Mouse (Mus musculus) spleen, adult 2 months (tissue): ENCODE measurements at regions not wholly inside any gene's neighbourhood (a gene's known extent, or its start where the extent isn't known, plus 50 kb on each side); places are given as distances from the start of the nearest gene placed in this dataset.

ENCODE experiments used
- DNase-seq, 2 experiments: peaks; one replicate each; pipeline versions ENCODE4 v3.0.0 to v3.0.0-alpha.2; 2012 to 2021; ENCODE audit warnings: low spot score in 2 of 2, low read depth in 1 of 2
- H3K27ac ChIP-seq: fragments of 200-500 bp; 2 replicates; pipeline ENCODE4 v1.5.1; 2012; ENCODE audit warnings: low read length, inconsistent platforms; ENCODE audit not compliant: insufficient read depth
- H3K27me3 ChIP-seq: fragments of 200-500 bp; 2 replicates; pipeline ENCODE4 v1.6.1; 2012; ENCODE audit warnings: mild to moderate bottlenecking, moderate library complexity, low read length, inconsistent platforms; ENCODE audit not compliant: control insufficient read depth, insufficient read depth
- H3K36me3 ChIP-seq: fragments of 200-500 bp; 2 replicates; pipeline ENCODE4 v1.6.1; 2012; ENCODE audit warnings: mild to moderate bottlenecking, low read length, inconsistent platforms; ENCODE audit not compliant: control insufficient read depth, insufficient read depth
- H3K4me1 ChIP-seq: fragments of 200-500 bp; 2 replicates; pipeline ENCODE4 v1.6.1; 2011; ENCODE audit warnings: inconsistent platforms; ENCODE audit not compliant: control insufficient read depth, insufficient read depth, insufficient read length
- H3K4me3 ChIP-seq: fragments of 200-500 bp; 2 replicates; pipeline ENCODE4 v1.5.1; 2011; ENCODE audit warnings: mild to moderate bottlenecking, inconsistent platforms; ENCODE audit not compliant: insufficient read depth, insufficient read length; ENCODE audit errors: extremely low read depth
- CTCF ChIP-seq: fragments of 200-500 bp; IDR thresholded peaks from 2 replicates; pipeline ENCODE4 v1.5.1; 2011; ENCODE audit warnings: mild to moderate bottlenecking, inconsistent platforms; ENCODE audit not compliant: insufficient read depth, insufficient read length, insufficient replicate concordance; ENCODE audit errors: extremely low read depth
- POLR2A ChIP-seq: fragments of 200-500 bp; IDR thresholded peaks from 2 replicates; pipeline ENCODE4 v1.6.1; 2011; ENCODE audit warnings: low read depth, low read length, inconsistent platforms
- WGBS: fragments of 180-500 bp; shearing (Covaris S2); methylation state at CpG from one replicate; pipeline ENCODE4 v1.1.7; 2018; 5-methylcytosine and 5-hydroxymethylcytosine counted together

- no peak overlapping the region for H3K27ac ChIP-seq
- DNase-seq: no peak
- 77% methylated on average over 6 of the region's 6 CpGs for WGBS
- H3K4me1 ChIP-seq: no peaks in the 10 kb centered on the region
- H3K4me3 ChIP-seq: no peak overlapping the region
- no peak for TF ChIP-seq POLR2A
- no peak for TF ChIP-seq CTCF
- H3K36me3 ChIP-seq: no peaks in the 10 kb centered on the region
- H3K27me3 ChIP-seq: no peaks in the 10 kb centered on the region
These were observed 133.3 kb upstream of the Spdye4c start for GRCm38 (mm10) chr2:128457591-128458209.

GRCm38 (mm10) chr2:128465214-128465984 is 125.6 kb upstream of the Spdye4c start:
- Histone ChIP-seq H3K27me3 (no peaks in the 10 kb centered on the region), H3K27ac (no peak overlapping the region), H3K36me3 (no peaks in the 10 kb centered on the region), H3K4me3 (no peak overlapping the region), H3K4me1 (peaks cover 2% of the 10 kb centered on the region; the same call in 1 of the 2 replicates)
- no peak for DNase-seq
- 70% methylated on average over 6 of the region's 6 CpGs for WGBS
- no peak for TF ChIP-seq CTCF
- no peak for TF ChIP-seq POLR2A

- H3K27me3 ChIP-seq: no peaks in the 10 kb centered on the region
These were observed 123.3 kb upstream of the Spdye4c start for GRCm38 (mm10) chr2:128467490-128468245.

GRCm38 (mm10) chr2:128468323-128468722 is 122.7 kb upstream of the Spdye4c start:
- Histone ChIP-seq H3K36me3 (no peaks in the 10 kb centered on the region), H3K4me3 (no peak overlapping the region), H3K27ac (no peak overlapping the region), H3K4me1 (peaks cover 3% of the 10 kb centered on the region; the same call in 1 of the 2 replicates), H3K27me3 (no peaks in the 10 kb centered on the region)
- DNase-seq: no peak
- no peak for TF ChIP-seq POLR2A
- no peak for TF ChIP-seq CTCF
- 73% methylated on average over 2 of the region's 2 CpGs for WGBS

More at GRCm38 (mm10) chr2:128467490-128468245, 123.3 kb upstream of the Spdye4c start:
- Histone ChIP-seq H3K4me1 (peaks cover 3% of the 10 kb centered on the region; the same call in 1 of the 2 replicates), H3K27ac (no peak overlapping the region), H3K4me3 (no peak overlapping the region), H3K36me3 (no peaks in the 10 kb centered on the region)
- DNase-seq: no peak
- TF ChIP-seq CTCF (no peak), POLR2A (no peak)
- 85% methylated on average over 8 of the region's 8 CpGs for WGBS

- Histone ChIP-seq H3K36me3 (no peaks in the 10 kb centered on the region), H3K27me3 (no peaks in the 10 kb centered on the region), H3K27ac (peak overlapping the region; percentile 55; the same call in 1 of the 2 replicates), H3K4me3 (no peak overlapping the region), H3K4me1 (peaks cover 3% of the 10 kb centered on the region; the same call in 1 of the 2 replicates)
- TF ChIP-seq CTCF (no peak), POLR2A (no peak)
- peak in 1 of 2 experiments; percentile 21 for DNase-seq
- 68% methylated on average over 5 of the region's 5 CpGs for WGBS
These were observed 120.7 kb upstream of the Spdye4c start for GRCm38 (mm10) chr2:128470351-128470750.

GRCm38 (mm10) chr2:128473241-128473954 is 117.6 kb upstream of the Spdye4c start:
- no peak for DNase-seq
- TF ChIP-seq POLR2A: no peak
- no peak for TF ChIP-seq CTCF
- H3K27me3 ChIP-seq: no peaks in the 10 kb centered on the region
- no peaks in the 10 kb centered on the region for H3K36me3 ChIP-seq
- no peak overlapping the region for H3K4me3 ChIP-seq
- no peak overlapping the region for H3K27ac ChIP-seq
- 85% methylated on average over 13 of the region's 13 CpGs for WGBS
- H3K4me1 ChIP-seq: peaks cover 3% of the 10 kb centered on the region; the same call in 1 of the 2 replicates
